Mouse (Mus musculus) CH12.LX (cell line): Measurements from ENCODE around the gene Saal1. TPM values are rescaled to one million over a fixed set of nuclear protein-coding genes. Genes with fewer than 3 reads are reported as not detected.
A peak's percentile ranks its signal among the peaks of the same experiment; 100 is the strongest.

Source experiments
- DNase-seq: peaks from one replicate; pipeline ENCODE4 v3.0.0-alpha.2; 2013; ENCODE audit errors: extremely low read depth
- H3K27ac ChIP-seq: 2 replicates; pipeline ENCODE4 v1.5.1; 2012; ENCODE audit warnings: low read depth, mild to moderate bottlenecking, control low read depth, moderate library complexity; ENCODE audit not compliant: insufficient read depth
- H3K27me3 ChIP-seq: replicated peaks from 2 replicates; pipeline ENCODE3; 2012; ENCODE audit warnings: inconsistent platforms
- H3K36me3 ChIP-seq, 2 experiments: replicated peaks in 1 of 2; 2 replicates each; pipeline versions ENCODE3 to v1.6.1; 2012; ENCODE audit warnings: inconsistent platforms in 1 of 2, low read length in 1 of 2, mild to moderate bottlenecking in 1 of 2, mixed read lengths in 1 of 2, moderate library complexity in 1 of 2; ENCODE audit not compliant: control insufficient read depth in 1 of 2, insufficient read depth in 1 of 2
- H3K4me1 ChIP-seq, 2 experiments: 2 replicates each; pipeline ENCODE4 v1.6.1; 2012; ENCODE audit warnings: inconsistent platforms in 1 of 2, moderate library complexity in 1 of 2; ENCODE audit not compliant: insufficient read depth in 2 of 2, control insufficient read depth in 1 of 2
- H3K4me2 ChIP-seq: 2 replicates; pipeline ENCODE4 v1.6.1; 2012; ENCODE audit warnings: low read depth, mild to moderate bottlenecking, control low read depth; ENCODE audit not compliant: poor library complexity, insufficient read depth, severe bottlenecking
- H3K4me3 ChIP-seq, 3 experiments: fragments of 150-350 bp in 1 of 3; sonication (generic) in 1 of 3; replicated peaks in 1 of 3; 2 replicates each; pipeline versions ENCODE3 to v1.5.1; 2011 to 2012; ENCODE audit warnings: low read depth in 2 of 3, low read length in 2 of 3, mild to moderate bottlenecking in 2 of 3, moderate library complexity in 2 of 3, control low read depth in 1 of 3, improper control_type of control experiment in 1 of 3, inconsistent platforms in 1 of 3, mixed read lengths in 1 of 3; ENCODE audit not compliant: poor library complexity in 1 of 3
- H3K79me2 ChIP-seq: replicated peaks from 2 replicates; pipeline ENCODE4 v1.6.1; 2012; ENCODE audit warnings: mild to moderate bottlenecking, moderate library complexity; ENCODE audit not compliant: control insufficient read depth, poor library complexity, insufficient read depth, severe bottlenecking; ENCODE audit errors: extremely low read depth
- H3K9ac ChIP-seq: 2 replicates; pipeline ENCODE4 v1.6.1; 2012; ENCODE audit warnings: low read depth, mild to moderate bottlenecking, control low read depth, moderate library complexity; ENCODE audit not compliant: insufficient read depth
- H3K9me3 ChIP-seq: replicated peaks from 2 replicates; pipeline ENCODE3; 2012; ENCODE audit warnings: low read length, inconsistent platforms, mixed read lengths
- CHD1 ChIP-seq: IDR thresholded peaks from 2 replicates; pipeline ENCODE4 v1.6.1; 2012; ENCODE audit warnings: low read depth, low read length, improper control_type of control experiment, inconsistent platforms
- CTCF ChIP-seq, 2 experiments: IDR thresholded peaks in 1 of 2; conservative IDR thresholded peaks in 1 of 2; 2 replicates each; pipeline ENCODE4 v1.5.1; 2011 to 2012; ENCODE audit warnings: low read depth in 2 of 2, low read length in 2 of 2, improper control_type of control experiment in 1 of 2, inconsistent platforms in 1 of 2, mild to moderate bottlenecking in 1 of 2, moderate library complexity in 1 of 2
- E2F4 ChIP-seq: IDR thresholded peaks from 2 replicates; pipeline ENCODE4 v1.6.1; 2011; ENCODE audit warnings: low read depth, low read length, improper control_type of control experiment; ENCODE audit not compliant: insufficient replicate concordance
- ELF1 ChIP-seq: IDR thresholded peaks from 2 replicates; pipeline ENCODE4 v1.6.1; 2014; ENCODE audit warnings: low read depth, mild to moderate bottlenecking, inconsistent platforms, low read length, improper control_type of control experiment
- EP300 ChIP-seq: IDR thresholded peaks from 2 replicates; pipeline ENCODE4 v1.6.1; 2011; ENCODE audit warnings: low read length, improper control_type of control experiment
- ETS1 ChIP-seq: conservative IDR thresholded peaks from 2 replicates; pipeline ENCODE4 v1.6.1; 2012; ENCODE audit warnings: low read depth, mild to moderate bottlenecking, inconsistent platforms, low read length, improper control_type of control experiment, moderate library complexity
- GABPA ChIP-seq: IDR thresholded peaks from 2 replicates; pipeline ENCODE4 v1.6.1; 2012; ENCODE audit warnings: low read depth, low read length, improper control_type of control experiment, inconsistent platforms; ENCODE audit not compliant: insufficient replicate concordance
- IRF4 ChIP-seq: IDR thresholded peaks from 2 replicates; pipeline ENCODE4 v1.6.1; 2014; ENCODE audit warnings: low read depth, mild to moderate bottlenecking, inconsistent platforms, low read length, improper control_type of control experiment
- MAZ ChIP-seq: IDR thresholded peaks from 2 replicates; pipeline ENCODE4 v1.6.1; 2012; ENCODE audit warnings: low read depth, mild to moderate bottlenecking, inconsistent platforms, low read length, improper control_type of control experiment, moderate library complexity
- NELFE ChIP-seq: IDR thresholded peaks from 2 replicates; pipeline ENCODE4 v1.6.1; 2011; ENCODE audit warnings: low read depth, low read length, improper control_type of control experiment
- POLR2A ChIP-seq: IDR thresholded peaks from 2 replicates; pipeline ENCODE4 v1.6.1; 2011; ENCODE audit warnings: low read depth, mild to moderate bottlenecking, improper control_type of control experiment, low read length
- SMC3 ChIP-seq: IDR thresholded peaks from 2 replicates; pipeline ENCODE4 v1.6.1; 2011; ENCODE audit warnings: low read depth, low read length, improper control_type of control experiment
- TCF12 ChIP-seq: IDR thresholded peaks from 2 replicates; pipeline ENCODE4 v1.6.1; 2014; ENCODE audit warnings: low read depth, mild to moderate bottlenecking, inconsistent platforms, low read length, improper control_type of control experiment
- ZC3H11A ChIP-seq: IDR thresholded peaks from 2 replicates; pipeline ENCODE4 v1.6.1; 2012; ENCODE audit warnings: low read depth, mild to moderate bottlenecking, inconsistent platforms, low read length, improper control_type of control experiment
- ZKSCAN1 ChIP-seq: IDR thresholded peaks from 2 replicates; pipeline ENCODE4 v1.6.1; 2012; ENCODE audit warnings: low read depth, inconsistent platforms, low read length, improper control_type of control experiment, borderline replicate concordance
- ZMIZ1 ChIP-seq: IDR thresholded peaks from 2 replicates; pipeline ENCODE4 v1.6.1; 2012; ENCODE audit warnings: low read depth, mild to moderate bottlenecking, inconsistent platforms, low read length, improper control_type of control experiment
- ZNF384 ChIP-seq: IDR thresholded peaks from 2 replicates; pipeline ENCODE4 v1.6.1; 2012; ENCODE audit warnings: low read depth, low read length, improper control_type of control experiment, inconsistent platforms
- dilution Hi-C: fragments of 300-500 bp; cut with MboI; formaldehyde crosslinking; loops from 2 replicates; pipeline ENCODE4 v1.14.3; 2020; ENCODE audit warnings: low sequenced_read_pairs; ENCODE audit not compliant: extremely low pct_unique_long_range_greater_than_20kb, extremely low pct_ligation_motif_present
- in situ Hi-C: fragments of 300-500 bp; cut with MboI; formaldehyde crosslinking; loops from 3 replicates; pipeline ENCODE4 v1.14.3; 2019; ENCODE audit warnings: low sequenced_read_pairs, low pct_ligation_motif_present, low pct_unique_long_range_greater_than_20kb, mixed read lengths
- polyA plus RNA-seq: library from polyadenylated mRNA; unstranded; fragments of >175 nt; gene quantifications from 2 replicates; pipeline ENCODE4 v1.2.1, GENCODE M21; 2012; ENCODE audit warnings: low read depth; ENCODE audit not compliant: insufficient read length
- total RNA-seq, 2 experiments: library from RNA; depleted of rRNA; stranded (reverse); fragments of 300-350 nt in 1 of 2; fragments of >200 nt in 1 of 2; gene quantifications; 2 replicates each; pipeline ENCODE4 v1.2.3; 2012 to 2014

Saal1 gene
- total and polyA plus RNA-seq, 3 experiments: 15.2 to 24.5 (median 16.6) TPM

- no peak for TF ChIP-seq MAZ
- no peak for TF ChIP-seq GABPA
- TF ChIP-seq SMC3: no peak
- TF ChIP-seq CHD1: no peak
- TF ChIP-seq ETS1: no peak
- no peak for TF ChIP-seq POLR2A
- no peak for TF ChIP-seq E2F4
- no peak for TF ChIP-seq ZC3H11A
- TF ChIP-seq TCF12: no peak
- no peak for TF ChIP-seq ELF1
- TF ChIP-seq ZKSCAN1: no peak
- in situ Hi-C loops (no loop called here), dilution Hi-C loops (no loop called here)
- Histone ChIP-seq H3K36me3 (no peaks in the 10 kb centered on the region), H3K4me1 (peaks cover 6 to 44% of the 10 kb centered on the region in 2 experiments), H3K27me3 (no peaks in the 10 kb centered on the region), H3K4me3 (no peak overlapping the region), H3K79me2 (no peaks in the 10 kb centered on the region), H3K27ac (no peak overlapping the region), H3K4me2 (no peak overlapping the region), H3K9ac (no peak overlapping the region), H3K9me3 (no peaks in the 10 kb centered on the region)
- DNase-seq: no peak
Observed at GRCm38 (mm10) chr7:46675061-46675460, 35.4 kb downstream of the Saal1 start.

DNA sequence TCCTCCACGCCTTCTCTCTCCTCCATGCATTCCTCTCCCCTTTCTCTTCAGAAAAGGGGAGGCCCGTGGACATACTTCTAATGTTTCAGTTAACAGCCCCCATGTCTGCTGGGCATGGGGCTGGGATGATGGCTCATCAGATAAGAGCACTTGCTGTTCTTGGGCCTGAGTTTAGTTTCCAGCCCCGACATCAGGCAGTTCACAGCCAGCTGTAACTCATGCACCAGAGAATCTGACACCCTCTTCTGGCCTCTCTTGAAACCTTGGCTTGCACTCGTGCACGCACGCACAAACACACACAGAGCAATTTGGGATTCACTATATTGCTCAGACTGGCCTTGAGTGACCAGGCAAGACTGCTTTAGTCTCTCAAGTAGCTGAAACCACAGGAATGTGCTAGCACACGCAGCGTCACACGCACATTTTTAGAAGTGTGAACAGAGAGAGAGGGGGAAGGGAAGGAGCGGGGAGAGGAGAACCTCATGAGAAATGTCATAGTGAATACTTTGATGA lies 38.3 kb downstream of the Saal1 start, which contains the start of gene Tph1:
Gene Tph1, minus strand, starts transcription at position 378 of the 513 bp plus-strand sequence.
- H3K9ac ChIP-seq: no peak within 1 kb of the TSS
- no peaks in the 10 kb centered on the region for H3K27me3 ChIP-seq
- peaks cover 4 to 35% of the 10 kb centered on the region in 2 experiments; a peak in 3 of 4 replicates for H3K4me1 ChIP-seq
- no peak within 1 kb of the TSS for H3K4me3 ChIP-seq
- H3K4me2 ChIP-seq: no peak within 1 kb of the TSS
- dilution Hi-C loops (no loop called here), in situ Hi-C loops (no loop called here)
- 0 out of 4 replicates have a peak, but pooled peaks of 1 of the 2 experiments have one; percentile 3 for TF ChIP-seq CTCF (conservative IDR thresholded peaks at IDR 0.05 in 1 of 2, IDR thresholded peaks at IDR 0.05 in 1 of 2; ENCODE audit: low read depth in 2 of 2, low read length in 2 of 2)
- TF ChIP-seq POLR2A: no peak
- no peak for TF ChIP-seq IRF4
- TF ChIP-seq ELF1: no peak
- TF ChIP-seq ZMIZ1: no peak
- TF ChIP-seq NELFE: no peak
- TF ChIP-seq EP300: no peak
- no peak for TF ChIP-seq ZNF384
- H3K27ac ChIP-seq: no peak within 1 kb of the TSS
- no peak for DNase-seq
- H3K9me3 ChIP-seq: no peaks in the 10 kb centered on the region
- H3K36me3 ChIP-seq: no peaks in the 10 kb centered on the region
- no peaks in the 10 kb centered on the region for H3K79me2 ChIP-seq
